Mouse (Mus musculus) kidney, postnatal 0 days (tissue): ENCODE measurements around the gene Ap2a2. TPM values are rescaled to one million over a fixed set of nuclear protein-coding genes. Genes with fewer than 3 reads are reported as not detected.

Source experiments
- ATAC-seq: fragments of 200-750 bp; cut with Nextera tagmentation; replicated peaks from 2 replicates; pipeline ENCODE4 v1.8.0; 2017; ENCODE audit warnings: low read depth, moderate number of reproducible peaks, moderate TSS enrichment, moderate library complexity; ENCODE audit not compliant: low FRiP score
- DNase-seq: peaks from one replicate; pipeline ENCODE4 v3.0.0-alpha.2; 2016; ENCODE audit warnings: low spot score
- H3K27ac ChIP-seq: fragments of 300-500 bp; sonication (generic); 2 replicates; pipeline ENCODE4 v1.5.1; 2014; ENCODE audit warnings: mild to moderate bottlenecking
- H3K27me3 ChIP-seq: fragments of 300-500 bp; sonication (generic); 2 replicates; pipeline ENCODE4 v1.6.1; 2014; ENCODE audit warnings: low read length, mixed read lengths; ENCODE audit not compliant: insufficient read depth
- H3K36me3 ChIP-seq: fragments of 300-500 bp; sonication (generic); 2 replicates; pipeline ENCODE4 v1.6.1; 2014; ENCODE audit warnings: low read length, mixed read lengths; ENCODE audit not compliant: insufficient read depth
- H3K4me1 ChIP-seq: fragments of 300-500 bp; sonication (generic); replicated peaks from 2 replicates; pipeline ENCODE4 v1.6.1; 2014; ENCODE audit warnings: antibody characterized with exemption, low read length, mixed read lengths; ENCODE audit not compliant: insufficient read depth
- H3K4me2 ChIP-seq: fragments of 300-500 bp; sonication (generic); 2 replicates; pipeline ENCODE4 v1.6.1; 2014; ENCODE audit warnings: mild to moderate bottlenecking, low read length, moderate library complexity, mixed read lengths
- H3K4me3 ChIP-seq: fragments of 300-500 bp; sonication (generic); replicated peaks from 2 replicates; pipeline ENCODE4 v1.5.1; 2014; ENCODE audit warnings: low read depth, low read length
- H3K9ac ChIP-seq: fragments of 300-500 bp; sonication (generic); 2 replicates; pipeline ENCODE4 v1.6.1; 2014; ENCODE audit warnings: low read depth, low read length
- H3K9me3 ChIP-seq: fragments of 300-500 bp; sonication (generic); replicated peaks from 2 replicates; pipeline ENCODE4 v1.6.1; 2016; ENCODE audit warnings: low read length, inconsistent platforms, mixed read lengths
- CTCF ChIP-seq: IDR thresholded peaks from 2 replicates; pipeline ENCODE4 v1.5.1; 2016; ENCODE audit warnings: antibody characterized with exemption, low read depth, mild to moderate bottlenecking, moderate library complexity
- WGBS: fragments of 180-500 bp; shearing (Covaris S2); extraction: QIAGEN DNeasy Blood & Tissue Kit; methylation state at CpG from one replicate; pipeline ENCODE4 v1.1.7; 2014; 5-methylcytosine and 5-hydroxymethylcytosine counted together
- polyA plus RNA-seq: library from polyadenylated mRNA; unstranded; fragments of >200 nt; fragmentation: Nextera tagmentation; extraction: Ambion mirVana; gene quantifications from 2 replicates; pipeline ENCODE4 v1.2.1, GENCODE M21; 2015

Ap2a2 gene
- polyA plus RNA-seq, 1 experiment from 2014 or later, result 56.0 TPM

- TF ChIP-seq CTCF, result no peak
- no peaks in the 10 kb centered on the region for H3K27me3 ChIP-seq
- ATAC-seq (peak; percentile 14; the same call in 1 of the 2 replicates), DNase-seq (peak; percentile 83)
- H3K4me2 ChIP-seq, result peak overlapping the region; percentile 88
- peak overlapping the region; percentile 65 for H3K27ac ChIP-seq
- WGBS, result 52% methylated on average over 13 of the region's 13 CpGs
- H3K36me3 ChIP-seq, result no peaks in the 10 kb centered on the region
- H3K4me1 ChIP-seq, result peaks cover 5% of the 10 kb centered on the region; the same call in 1 of the 2 replicates
- no peaks in the 10 kb centered on the region for H3K9me3 ChIP-seq
- H3K9ac ChIP-seq, result peak overlapping the region; percentile 72
- peak overlapping the region; percentile 78 for H3K4me3 ChIP-seq
Measured at GRCm38 (mm10) chr7:141540312-141541081, 21.5 kb upstream of the Ap2a2 start.

GRCm38 (mm10) chr7:141541681-141542080, 20.3 kb upstream of the Ap2a2 start:
- H3K27ac ChIP-seq, result no peak overlapping the region
- no peaks in the 10 kb centered on the region for H3K27me3 ChIP-seq
- no peaks in the 10 kb centered on the region for H3K36me3 ChIP-seq
- no peak overlapping the region for H3K9ac ChIP-seq
- H3K4me3 ChIP-seq, result no peak overlapping the region
- H3K4me1 ChIP-seq, result peaks cover 5% of the 10 kb centered on the region; the same call in 1 of the 2 replicates
- DNase-seq, result no peak
- no peak for TF ChIP-seq CTCF
- WGBS, result 83% methylated on average over 4 of the region's 4 CpGs
- ATAC-seq, result no peak
- H3K4me2 ChIP-seq, result no peak overlapping the region
- H3K9me3 ChIP-seq, result no peaks in the 10 kb centered on the region

DNA sequence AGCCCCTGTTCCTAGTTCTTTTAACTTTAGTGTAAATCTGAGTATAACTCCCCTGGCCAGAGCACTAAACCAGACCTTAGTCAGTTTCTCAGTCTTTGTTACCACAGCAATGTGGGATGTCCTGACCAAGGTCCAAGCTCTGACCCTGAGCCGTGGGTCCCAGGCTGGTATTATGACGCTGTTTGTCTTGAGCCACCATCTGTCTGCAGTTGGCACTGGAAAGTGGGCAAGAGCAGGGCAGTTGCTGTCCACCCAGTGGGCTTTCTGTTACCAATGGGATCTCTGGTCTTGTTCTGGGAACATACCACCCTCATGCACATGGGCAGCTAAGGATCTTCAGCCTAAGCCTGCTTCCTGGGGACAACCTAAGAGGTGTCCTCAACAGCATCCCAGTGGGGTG, 19.4 kb upstream of the Ap2a2 start:
- ATAC-seq (no peak), DNase-seq (no peak)
- no peak for TF ChIP-seq CTCF
- Histone ChIP-seq H3K4me1 (peaks cover 5% of the 10 kb centered on the region; the same call in 1 of the 2 replicates), H3K9ac (no peak overlapping the region), H3K9me3 (no peaks in the 10 kb centered on the region), H3K4me2 (no peak overlapping the region), H3K36me3 (no peaks in the 10 kb centered on the region), H3K4me3 (no peak overlapping the region), H3K27me3 (no peaks in the 10 kb centered on the region), H3K27ac (no peak overlapping the region)
- 70% methylated on average over 2 of the region's 2 CpGs for WGBS

- Histone ChIP-seq H3K27ac (no peak overlapping the region), H3K4me2 (no peak overlapping the region), H3K9me3 (no peaks in the 10 kb centered on the region), H3K36me3 (no peaks in the 10 kb centered on the region), H3K9ac (no peak overlapping the region), H3K27me3 (no peaks in the 10 kb centered on the region), H3K4me3 (no peak overlapping the region), H3K4me1 (no peaks in the 10 kb centered on the region)
- 64% methylated on average over 4 of the region's 4 CpGs for WGBS
- no peak for ATAC-seq
- TF ChIP-seq CTCF, result no peak
- DNase-seq, result no peak
Measured at GRCm38 (mm10) chr7:141544654-141545053, 17.3 kb upstream of the Ap2a2 start.

DNA sequence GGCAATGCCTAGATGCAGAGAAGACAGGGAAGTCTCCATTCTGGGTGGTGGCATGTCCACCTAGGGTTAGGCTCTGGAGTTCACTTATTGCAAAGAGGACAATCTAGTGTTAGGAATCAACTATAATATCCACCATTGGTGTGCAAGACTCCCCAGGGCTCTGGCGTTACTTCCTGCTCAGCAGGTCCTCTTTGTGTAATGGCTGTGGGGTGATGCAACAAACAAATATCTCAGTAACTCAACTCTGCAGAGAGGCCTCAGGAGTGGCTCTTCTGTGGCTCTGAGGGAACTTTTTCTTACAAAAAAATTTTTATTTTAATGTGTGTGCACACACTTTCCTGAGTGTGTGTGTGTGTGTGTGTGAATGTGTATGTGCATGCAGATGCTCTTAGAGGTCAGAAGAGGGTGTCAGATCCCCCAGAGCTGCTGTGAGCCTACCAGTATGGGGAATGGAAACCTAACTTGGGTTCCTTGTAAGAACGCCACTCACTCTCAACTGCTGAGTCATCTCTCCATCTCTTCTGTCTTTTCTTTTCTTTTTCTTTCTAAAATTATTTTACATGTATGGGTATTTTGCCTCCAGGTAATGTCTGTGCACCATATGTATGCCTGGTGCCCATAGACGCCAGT, 12.4 kb upstream of the Ap2a2 start:
- no peak overlapping the region for H3K27ac ChIP-seq
- no peaks in the 10 kb centered on the region for H3K36me3 ChIP-seq
- no peak for DNase-seq
- ATAC-seq, result no peak
- H3K4me1 ChIP-seq, result no peaks in the 10 kb centered on the region
- no peaks in the 10 kb centered on the region for H3K9me3 ChIP-seq
- no peak for TF ChIP-seq CTCF
- H3K9ac ChIP-seq, result no peak overlapping the region
- no peak overlapping the region for H3K4me2 ChIP-seq
- 92% methylated on average over 3 of the region's 3 CpGs for WGBS
- H3K27me3 ChIP-seq, result no peaks in the 10 kb centered on the region
- no peak overlapping the region for H3K4me3 ChIP-seq

GRCm38 (mm10) chr7:141550464-141550863, 11.5 kb upstream of the Ap2a2 start:
- DNase-seq (no peak), ATAC-seq (no peak)
- H3K9ac ChIP-seq, result no peak overlapping the region
- no peak overlapping the region for H3K27ac ChIP-seq
- TF ChIP-seq CTCF, result no peak
- 63% methylated on average over 2 of the region's 2 CpGs for WGBS
- H3K4me3 ChIP-seq, result no peak overlapping the region
- no peaks in the 10 kb centered on the region for H3K27me3 ChIP-seq
- H3K4me1 ChIP-seq, result no peaks in the 10 kb centered on the region
- no peaks in the 10 kb centered on the region for H3K9me3 ChIP-seq
- no peaks in the 10 kb centered on the region for H3K36me3 ChIP-seq
- H3K4me2 ChIP-seq, result no peak overlapping the region
